Mouse (Mus musculus) liver (tissue): ENCODE measurements around the gene Mboat2.

Experiments used
- DNase-seq: peaks from one replicate; pipeline ENCODE4 v3.0.0-alpha.2; 2020; ENCODE audit warnings: mixed read lengths

Gene Mboat2

GRCm38 (mm10) chr12:24830766-24831152, at the start of gene Mboat2:
Mboat2 (plus strand) TSS chr12:24830879.
- peak; percentile 64 for DNase-seq

GRCm38 (mm10) chr12:24783735-24784134, 46.9 kb upstream of the Mboat2 start:
- DNase-seq = no peak

GRCm38 (mm10) chr12:24785882-24786281, 44.8 kb upstream of the Mboat2 start:
- no peak for DNase-seq

GRCm38 (mm10) chr12:24786316-24786715, 44.4 kb upstream of the Mboat2 start:
- no peak for DNase-seq

GRCm38 (mm10) chr12:24789659-24790058, 41.0 kb upstream of the Mboat2 start:
- DNase-seq = no peak

DNA sequence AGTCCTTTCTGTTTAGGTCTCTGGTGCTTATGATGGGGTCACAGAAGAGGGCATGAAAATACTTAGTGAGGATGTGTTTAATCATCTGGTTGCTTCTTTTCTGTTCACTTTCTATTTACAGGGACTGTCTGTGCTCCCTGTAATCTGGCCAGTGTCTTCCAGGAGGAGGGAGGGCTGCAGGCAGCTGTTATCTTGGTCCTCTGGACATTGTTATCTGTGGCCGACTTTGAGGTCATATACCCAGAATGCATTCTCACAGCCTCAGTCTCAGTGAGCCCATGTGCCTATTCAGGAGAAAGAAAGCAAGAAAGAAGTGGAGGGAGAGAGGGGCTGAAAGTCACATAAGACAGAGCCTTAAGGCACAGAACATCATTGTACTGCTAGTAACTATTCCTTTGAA, 19.4 kb upstream of the Mboat2 start:
- DNase-seq = peak; percentile 30

DNA sequence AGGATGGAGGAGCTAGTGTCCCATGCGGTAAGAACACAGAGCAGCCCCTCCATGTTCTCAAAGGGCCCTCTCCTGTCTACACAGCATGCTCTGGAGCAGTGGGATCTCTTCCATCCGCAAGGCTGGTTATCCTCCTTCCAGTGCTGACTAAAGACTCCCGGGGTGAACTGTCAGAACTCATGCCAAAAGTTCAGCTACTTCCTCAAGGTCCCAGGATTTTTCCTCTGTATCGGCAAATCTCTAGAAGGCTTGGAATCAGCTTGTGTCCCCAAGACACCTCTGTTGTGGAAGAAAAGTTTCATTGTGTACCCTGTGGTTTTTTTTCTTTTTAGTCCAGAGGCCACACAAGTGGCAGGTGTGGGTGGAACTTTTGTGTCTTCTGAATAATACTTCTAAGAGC, 18.8 kb upstream of the Mboat2 start:
- DNase-seq = no peak

DNA sequence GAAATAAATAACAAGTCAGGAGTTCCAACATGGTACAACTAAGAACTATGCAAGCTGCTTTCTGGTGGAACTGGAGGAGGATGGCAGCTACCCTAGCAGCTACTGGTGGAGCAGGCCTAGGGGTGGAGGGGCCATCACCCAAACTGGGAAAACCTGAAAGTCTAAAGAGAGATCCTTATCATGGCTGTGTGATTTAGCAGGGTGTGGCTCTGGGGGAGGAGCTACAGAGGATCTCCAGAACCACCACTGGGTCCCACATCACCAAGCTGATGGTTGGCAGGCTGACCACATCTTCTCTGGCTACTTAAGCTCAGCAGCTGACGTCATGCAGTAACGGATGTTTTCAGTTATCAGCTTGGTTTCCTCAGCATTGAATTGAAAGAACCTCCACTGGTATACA, 7.8 kb upstream of the Mboat2 start:
- DNase-seq = no peak

DNA sequence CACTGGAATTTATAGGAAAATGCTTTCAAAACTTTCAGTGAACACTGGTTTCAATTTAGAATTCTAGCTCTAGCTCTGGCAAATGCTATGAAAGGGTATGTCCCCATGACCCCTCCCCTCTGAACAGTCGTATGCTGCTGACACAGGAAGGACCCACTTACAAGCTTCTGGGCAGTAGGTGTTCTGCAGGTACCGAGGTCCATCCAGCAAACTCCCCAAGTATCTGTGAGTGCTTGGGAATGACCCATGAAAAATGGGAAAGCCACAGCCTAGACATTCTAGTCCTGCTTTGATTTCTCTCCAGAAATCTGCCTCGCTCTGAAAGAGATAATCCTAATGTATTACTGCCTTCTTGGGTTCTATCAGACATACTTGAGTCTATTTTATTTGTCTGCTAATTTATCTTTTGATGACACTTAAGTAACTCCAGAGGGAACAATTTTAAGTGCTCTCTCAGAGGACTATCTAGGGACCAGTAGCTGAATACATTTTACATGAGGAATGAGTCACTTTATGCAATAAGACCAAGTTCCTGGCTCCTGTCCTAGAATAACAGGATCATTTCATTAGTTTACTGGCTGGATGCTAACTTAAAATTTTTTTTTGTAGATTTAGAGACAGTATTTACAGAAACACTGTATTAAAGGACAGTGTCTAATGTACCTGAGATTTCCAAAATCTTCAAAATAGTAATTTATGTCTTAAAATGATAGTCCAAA, 6.9 kb upstream of the Mboat2 start:
- DNase-seq = no peak

DNA sequence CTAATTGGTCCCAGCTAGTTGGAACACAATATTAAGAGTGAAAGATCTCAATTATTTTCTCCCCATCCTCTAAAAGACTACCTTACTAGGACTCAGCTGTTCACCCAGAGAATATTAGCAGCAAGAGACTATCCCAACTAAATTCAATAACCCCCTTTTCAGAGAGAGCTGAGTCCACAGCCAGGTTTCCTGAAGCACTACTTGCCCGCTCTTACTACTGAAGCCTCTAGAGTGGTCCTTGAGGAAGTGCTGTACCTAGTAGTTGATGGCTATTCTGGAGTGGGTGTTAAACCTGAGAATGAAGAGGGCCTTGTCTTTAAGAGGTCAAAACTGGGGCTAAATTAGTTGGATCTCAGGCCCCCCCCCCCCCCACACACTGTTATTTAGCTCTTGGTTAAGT, 593 bp upstream of the Mboat2 start:
- no peak for DNase-seq

GRCm38 (mm10) chr12:24831153-24831963, 679 bp downstream of the Mboat2 start:
- peak; percentile 86 for DNase-seq

GRCm38 (mm10) chr12:24831964-24832427, 1.3 kb downstream of the Mboat2 start:
- peak; percentile 32 for DNase-seq

DNA sequence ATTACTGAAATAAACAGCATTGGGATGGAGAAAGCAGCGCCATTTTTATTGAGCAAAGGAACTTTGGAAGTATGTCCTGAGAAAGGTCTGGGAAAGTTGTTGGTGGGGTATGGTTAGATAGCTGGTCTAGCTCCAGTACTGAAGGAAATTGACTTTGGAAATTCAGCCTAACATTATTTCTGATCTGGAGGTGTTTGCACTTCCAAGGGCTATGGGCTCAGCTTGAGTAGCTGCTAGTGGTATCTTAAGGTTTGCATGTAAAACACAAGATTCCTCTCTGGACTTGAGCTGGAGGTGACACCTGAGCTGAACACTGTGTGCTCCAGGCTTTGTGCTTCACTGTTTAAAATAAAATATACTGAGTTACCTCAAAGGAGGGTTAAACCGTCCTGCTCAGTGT, 1.8 kb downstream of the Mboat2 start:
- no peak for DNase-seq

DNA sequence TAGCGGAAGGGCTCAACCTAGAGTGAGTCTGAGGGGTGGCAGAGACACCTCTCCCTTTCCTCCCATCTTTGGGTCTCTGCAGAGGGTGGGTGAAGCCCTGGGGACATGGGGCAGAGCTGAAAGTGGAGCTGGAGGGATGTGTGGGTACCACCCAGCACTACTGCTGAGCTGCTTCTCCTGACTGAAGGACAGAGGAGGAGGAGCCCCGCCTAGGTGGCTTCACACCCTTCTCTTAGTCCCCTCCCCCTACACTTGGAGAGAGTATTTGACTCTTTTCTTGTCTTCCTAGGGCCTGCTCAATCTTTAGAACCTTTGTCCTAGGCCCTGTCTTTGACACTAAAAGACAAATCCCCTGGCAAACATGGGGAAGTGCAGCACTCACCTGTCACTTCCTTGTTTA, 7.3 kb downstream of the Mboat2 start:
- DNase-seq = no peak

- peak; percentile 36 for DNase-seq
Measured at GRCm38 (mm10) chr12:24841115-24841879, 10.6 kb downstream of the Mboat2 start.

DNA sequence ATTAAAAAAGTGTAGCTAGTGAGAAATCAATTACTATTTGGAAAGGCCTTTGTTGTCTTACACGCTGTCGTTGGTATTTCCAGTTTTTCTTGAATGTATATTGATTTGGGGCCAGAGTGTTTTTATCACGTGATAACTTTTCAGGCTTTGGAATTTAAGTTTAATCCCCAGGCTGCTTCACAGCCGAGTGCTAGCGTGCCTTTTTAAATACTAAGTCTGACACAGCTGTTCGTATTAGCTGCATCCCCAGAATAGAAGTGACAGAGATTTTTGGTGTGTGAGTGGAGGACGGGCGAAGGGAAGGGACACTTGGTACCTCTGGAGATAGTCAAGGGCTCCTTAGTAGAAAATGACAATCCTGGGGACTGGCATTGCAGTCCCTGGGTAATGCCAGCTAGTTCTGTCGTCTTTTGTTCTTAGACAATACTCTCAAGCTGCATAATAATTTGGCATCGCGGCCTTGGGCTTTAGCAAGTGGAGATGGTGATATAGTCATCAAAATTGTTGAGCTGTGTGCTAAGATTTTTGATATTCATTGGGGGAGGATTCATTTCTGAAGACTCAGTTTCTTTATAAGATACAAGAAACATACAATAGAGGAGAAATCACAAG, 11.7 kb downstream of the Mboat2 start:
- DNase-seq = no peak

DNA sequence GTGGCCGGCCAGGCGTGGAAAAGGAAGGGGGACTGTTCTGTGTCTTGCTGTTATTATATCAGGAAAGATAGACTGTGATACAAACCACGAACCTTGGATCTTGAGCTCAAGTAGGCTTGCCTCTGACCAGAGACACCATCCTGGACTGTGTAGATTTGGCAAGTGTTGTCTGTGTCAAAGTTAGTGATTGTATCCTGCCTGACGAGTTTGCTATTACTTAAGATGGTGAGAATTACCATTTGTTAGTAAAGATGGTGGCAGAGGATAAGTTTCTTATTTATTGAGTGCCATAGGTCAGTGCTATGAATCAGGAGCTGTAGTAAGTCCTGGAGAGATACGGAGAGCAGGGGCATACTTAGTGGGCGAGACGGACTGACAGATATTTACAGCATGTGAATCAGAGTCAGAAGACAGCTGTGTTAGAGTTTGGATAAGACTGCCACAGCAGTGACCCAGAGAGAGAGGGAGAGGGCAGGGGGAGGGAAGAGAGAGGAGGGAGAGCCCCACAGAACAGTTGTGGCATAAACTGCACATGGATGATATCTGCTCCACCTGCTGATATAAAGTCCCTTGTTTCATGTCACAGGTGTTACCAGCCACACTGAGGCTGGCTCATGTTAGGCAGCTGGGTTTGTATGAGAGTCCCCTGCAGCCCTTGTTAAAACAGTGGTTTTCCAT, 12.9 kb downstream of the Mboat2 start:
- DNase-seq = no peak

GRCm38 (mm10) chr12:24845344-24845743, 14.7 kb downstream of the Mboat2 start:
- no peak for DNase-seq

DNA sequence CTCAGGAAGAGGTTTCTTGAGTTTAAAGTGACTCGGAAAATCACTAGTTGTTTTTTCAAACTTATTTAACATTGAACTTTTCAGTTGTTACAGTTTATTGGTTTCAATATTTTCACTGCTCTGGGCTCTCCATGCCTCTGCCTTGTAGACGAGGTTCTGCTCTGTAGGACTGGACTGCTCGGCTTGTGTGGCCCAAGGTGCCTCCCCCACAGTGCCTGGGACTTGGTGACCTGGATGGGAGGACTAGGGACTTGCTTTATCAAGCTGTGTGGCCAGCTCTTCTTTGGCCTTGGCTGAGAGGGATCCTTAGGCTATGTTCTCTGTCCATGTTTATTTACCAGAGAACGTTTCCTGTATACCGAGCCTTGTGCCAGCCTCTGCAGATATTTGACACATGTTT, 17.4 kb downstream of the Mboat2 start:
- no peak for DNase-seq

DNA sequence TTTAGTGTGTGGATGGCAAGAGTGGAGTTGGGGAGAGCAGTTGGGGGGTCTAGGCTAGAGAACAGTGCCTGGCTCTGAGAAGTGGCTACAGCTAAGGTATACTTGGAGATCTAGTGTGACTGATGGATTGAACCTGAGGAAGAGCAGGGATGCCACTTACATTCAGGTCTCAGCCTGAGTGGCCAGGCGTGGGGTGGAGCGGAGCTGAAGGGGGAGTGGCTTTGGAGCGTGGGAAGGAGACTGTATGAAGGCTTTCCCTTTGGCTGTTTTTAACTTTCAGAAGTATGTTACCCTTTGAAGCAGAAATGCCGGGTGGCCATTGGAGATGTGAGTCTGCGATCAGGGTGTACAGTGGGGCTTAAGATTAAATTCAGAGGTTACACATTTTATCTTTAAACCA, 26.7 kb downstream of the Mboat2 start:
- DNase-seq = no peak

GRCm38 (mm10) chr12:24859357-24859756, 28.7 kb downstream of the Mboat2 start:
- no peak for DNase-seq

DNA sequence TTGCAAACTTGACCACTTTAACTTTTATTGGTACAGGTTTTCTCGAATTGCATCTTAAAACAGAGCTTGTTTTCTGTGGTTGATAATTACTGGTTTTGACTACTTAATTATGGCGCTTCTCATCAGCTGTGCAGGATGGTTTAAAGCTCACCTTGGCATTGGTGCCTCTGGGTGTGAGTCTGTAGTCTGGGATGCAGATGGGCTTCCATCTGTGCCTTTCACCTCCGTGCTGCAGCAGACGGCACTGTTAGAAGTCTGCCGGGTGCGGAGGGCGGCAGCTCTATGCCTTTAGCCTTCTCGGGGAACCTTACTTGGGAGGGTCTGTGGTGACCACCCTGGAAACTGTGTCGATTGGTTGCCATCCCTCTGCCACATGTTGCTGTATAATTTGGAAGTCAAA, 29.8 kb downstream of the Mboat2 start:
- no peak for DNase-seq
